Mouse (Mus musculus) liver, postnatal 0 days (tissue): Measurements from ENCODE around the gene Elmo2.
A peak's percentile ranks its signal among the peaks of the same experiment; 100 is the strongest.

ENCODE experiments used
- CTCF ChIP-seq: sonication (generic); IDR thresholded peaks from 2 replicates; pipeline ENCODE4 v1.5.1; 2016; ENCODE audit warnings: antibody characterized with exemption, low read depth
- EP300 ChIP-seq: IDR thresholded peaks from 2 replicates; pipeline ENCODE4 v1.6.1; 2016; ENCODE audit warnings: antibody characterized with exemption, low read depth, mild to moderate bottlenecking

GRCm38 (mm10) chr2:165349466-165349865 lies 23.2 kb upstream of the Elmo2 start:
- no peak for TF ChIP-seq EP300
- peak; percentile 44 for TF ChIP-seq CTCF
